Mouse (Mus musculus) T-cell, adult 66 days (primary cell): ENCODE data around the gene Triobp. TPM values are rescaled to one million over a fixed set of nuclear protein-coding genes. Genes with fewer than 3 reads are reported as not detected.

Source experiments
- total RNA-seq, 2 experiments: library from RNA; stranded (reverse); gene quantifications; 3 replicates in 1 of 2; 4 replicates in 1 of 2; pipeline ENCODE4 v1.2.4; 2023

Triobp gene
- 10 to 100 TPM; 42.7 to 53.7 TPM for total RNA-seq

DNA sequence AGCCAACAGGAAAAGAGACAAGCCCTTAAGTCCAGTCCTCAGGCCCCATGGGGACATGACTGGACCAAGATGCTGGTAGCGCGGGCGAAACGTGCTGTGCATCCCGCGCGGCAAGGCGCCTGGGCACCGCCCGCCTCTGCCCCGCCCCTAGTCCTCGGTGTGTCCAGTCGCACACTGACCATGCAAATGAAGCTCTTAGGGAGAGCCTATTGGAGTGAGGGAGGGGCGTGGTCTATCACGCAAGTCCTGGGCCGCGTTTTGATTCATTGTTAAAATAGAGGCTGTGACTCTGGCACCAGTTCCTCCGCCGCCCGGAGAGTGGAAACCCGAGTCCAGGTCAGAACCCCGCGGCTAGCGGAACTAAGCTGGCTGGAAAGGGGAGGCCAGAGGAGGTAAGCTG lies at the start of gene Triobp:
Triobp (plus strand) TSS at position 68 of the 400 bp plus-strand sequence.

GRCm38 (mm10) chr15:78899409-78899739 lies 48.1 kb upstream of the Triobp start, which contains the start of gene Gm49510:
Gm49510 (plus strand) TSS chr15:78899667.

DNA sequence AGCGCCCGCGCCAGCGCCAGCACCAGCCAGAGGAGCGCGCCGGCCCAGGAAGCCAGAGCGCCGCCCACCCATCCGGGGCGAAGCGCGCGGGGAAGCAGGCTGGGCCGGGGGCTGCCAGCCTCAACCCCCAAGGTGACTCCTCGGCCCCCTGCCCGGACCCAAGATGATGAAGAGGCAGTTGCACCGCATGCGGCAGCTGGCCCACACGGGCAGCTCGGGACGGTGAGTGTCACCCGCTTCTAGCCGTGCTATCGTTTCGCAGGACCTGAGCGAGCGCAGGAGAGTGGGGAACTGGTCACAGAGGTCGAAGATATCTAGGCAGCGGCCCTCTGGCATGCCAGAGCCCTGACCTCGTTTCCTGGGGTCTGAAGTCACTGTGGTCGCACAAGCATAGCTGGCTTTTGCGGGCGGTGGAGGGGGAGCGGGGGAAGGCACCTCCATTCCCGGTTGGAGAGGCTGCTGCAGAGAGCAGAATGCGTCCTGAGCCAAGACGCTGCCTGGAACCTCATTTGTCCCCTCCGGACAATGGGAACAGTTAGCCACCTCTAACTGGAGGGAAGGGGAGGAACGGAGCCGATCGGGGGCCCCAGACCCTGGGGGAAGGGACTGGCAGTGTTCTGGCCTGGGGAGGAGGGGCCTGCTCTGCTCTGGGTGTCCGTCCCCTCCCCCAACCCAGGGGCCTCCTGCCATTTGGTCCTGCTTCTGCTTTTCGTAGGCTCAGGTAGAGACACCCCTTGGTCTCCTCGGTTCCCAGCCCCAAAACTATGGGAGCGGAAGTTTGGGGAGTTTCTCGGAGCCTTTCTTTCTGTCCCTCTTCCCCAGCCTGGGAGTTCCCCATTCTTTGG lies 47.6 kb upstream of the Triobp start, which contains the start of gene Sh3bp1:
Sh3bp1 (plus strand) TSS at position 29 of the 845 bp plus-strand sequence.

GRCm38 (mm10) chr15:78913632-78914090 lies 33.9 kb upstream of the Triobp start, which contains the start of gene Pdxp:
Pdxp (plus strand) TSS chr15:78913919.

DNA sequence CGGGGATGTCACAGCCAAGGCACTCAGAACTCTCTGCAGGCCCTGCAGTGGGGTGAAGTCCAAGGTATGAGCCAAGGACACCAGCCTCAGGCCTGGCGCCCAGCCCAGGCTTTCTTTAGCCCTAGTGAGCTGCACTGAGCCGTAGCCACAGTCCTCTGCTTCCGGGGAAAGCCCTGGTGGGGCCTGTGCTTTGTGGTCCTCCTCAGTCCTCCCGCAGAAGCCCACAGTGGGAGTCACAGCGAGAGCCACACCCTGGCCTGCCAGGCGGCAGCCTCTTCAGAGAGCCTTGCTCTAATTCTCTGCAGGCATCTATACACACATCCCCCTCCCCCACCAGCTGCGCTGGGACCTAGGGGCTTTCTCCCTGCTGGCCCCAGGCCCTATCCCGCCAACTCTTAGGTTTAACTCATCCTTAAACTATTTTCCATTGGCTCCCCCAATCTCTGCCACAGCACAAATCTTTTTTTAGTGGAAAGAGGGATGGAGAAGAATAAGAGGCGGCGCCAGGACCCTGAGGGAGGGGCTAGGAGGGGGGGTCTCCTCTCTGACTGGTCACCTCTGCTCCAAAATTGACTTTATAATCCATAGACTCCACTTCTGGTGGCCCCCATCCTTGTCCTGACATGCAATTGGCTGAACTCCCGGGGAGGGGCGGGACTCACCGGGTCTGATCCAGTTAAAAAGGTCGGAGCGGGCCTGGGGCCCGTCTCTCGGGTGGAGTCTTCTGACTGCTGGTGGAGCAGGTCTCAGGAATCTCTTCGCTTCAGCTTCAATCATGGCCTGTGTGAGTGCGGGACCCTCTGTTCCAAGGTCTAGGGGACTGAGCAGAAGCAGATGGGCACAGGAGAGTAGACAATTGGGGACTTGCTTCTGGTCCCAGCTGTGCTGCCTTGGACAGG lies 21.3 kb upstream of the Triobp start, which contains the start of gene Lgals1:
Lgals1 (plus strand) TSS at position 705 of the 899 bp plus-strand sequence.

GRCm38 (mm10) chr15:78934784-78935320 lies 12.7 kb upstream of the Triobp start, which contains the start of gene Nol12:
Nol12 (plus strand) TSS chr15:78934933.

DNA sequence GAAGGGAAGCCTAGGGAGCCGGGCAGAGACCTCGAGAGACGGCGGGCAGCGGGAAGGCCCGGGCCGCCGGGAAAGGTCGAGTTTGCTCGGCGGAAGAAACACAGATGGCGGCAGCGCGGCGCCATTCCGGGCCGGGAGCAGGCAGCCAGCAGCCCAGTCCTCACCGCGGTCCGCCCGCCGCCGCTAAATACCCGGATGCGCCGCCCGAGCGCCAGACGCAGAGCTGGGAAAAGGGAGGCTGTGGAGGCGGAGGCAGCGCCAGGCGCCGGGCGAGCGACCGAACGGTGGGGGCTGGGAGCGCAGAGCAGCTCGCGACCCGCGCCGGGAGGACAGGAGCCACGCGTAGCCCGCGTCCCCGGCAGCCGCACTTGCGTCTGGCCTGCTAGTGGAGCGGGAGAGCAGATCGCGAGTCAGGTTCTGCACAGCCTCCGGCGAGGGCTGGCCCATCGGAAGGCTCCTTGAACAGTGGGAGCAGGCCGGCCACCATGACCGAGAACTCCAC lies 80.8 kb downstream of the Triobp start, which contains the start of gene H1f0:
H1f0 (plus strand) TSS at position 214 of the 502 bp plus-strand sequence.

GRCm38 (mm10) chr15:79041585-79041984 lies 94.1 kb downstream of the Triobp start, which contains the start of gene Galr3:
Galr3 (plus strand) TSS chr15:79041885.

Other genes with a start within 250 kb of the Triobp start
- under 1 TPM; 0.15 to 0.86 TPM for gene Elfn2, start 229.0 kb upstream of the Triobp start, total RNA-seq
- 100 to 1,000 TPM; 126 to 142 TPM for gene Mfng, start 174.2 kb upstream of the Triobp start, total RNA-seq
- gene Card10, start 144.7 kb upstream of the Triobp start, total RNA-seq, result under 1 TPM; 0.44 to 0.67 TPM
- gene Cdc42ep1, start 105.1 kb upstream of the Triobp start, total RNA-seq, result not detected
- gene Lgals2, start 92.2 kb upstream of the Triobp start, total RNA-seq, result not detected
- 10 to 100 TPM; 78.9 to 83.1 TPM for gene Gga1, start 70.5 kb upstream of the Triobp start, total RNA-seq
- 1 to 10 TPM; 1.2 to 2.0 TPM for gene Gm49510, start 48.1 kb upstream of the Triobp start, total RNA-seq
- gene Sh3bp1, start 48.0 kb upstream of the Triobp start, total RNA-seq, result 100 to 1,000 TPM; 207 to 231 TPM
- gene Pdxp, start 33.8 kb upstream of the Triobp start, total RNA-seq, result 10 to 100 TPM; 17.9 to 18.1 TPM
- 100 to 1,000 TPM; 101 to 152 TPM for gene Lgals1, start 21.0 kb upstream of the Triobp start, total RNA-seq
- 10 to 100 TPM; 48.4 to 52.5 TPM for gene Nol12, start 12.8 kb upstream of the Triobp start, total RNA-seq
- 1 to 10 TPM; 6.8 to 7.0 TPM for gene H1f0, start 80.7 kb downstream of the Triobp start, total RNA-seq
- not detected for gene Galr3, start 94.2 kb downstream of the Triobp start, total RNA-seq
- 10 to 100 TPM; 36.0 to 37.8 TPM for gene Ankrd54, start 115.2 kb downstream of the Triobp start, total RNA-seq
- 100 to 1,000 TPM; 120 to 124 TPM for gene Eif3l, start 127.5 kb downstream of the Triobp start, total RNA-seq
- 10 to 100 TPM; 53.3 to 55.5 TPM for gene Micall1, start 161.2 kb downstream of the Triobp start, total RNA-seq
- 10 to 100 TPM; 60.7 to 71.0 TPM for gene Polr2f, start 193.3 kb downstream of the Triobp start, total RNA-seq
- gene 1700088E04Rik, start 193.5 kb downstream of the Triobp start, total RNA-seq, result not detected
- not detected for gene Sox10, start 217.5 kb downstream of the Triobp start, total RNA-seq